Mouse (Mus musculus) forebrain, embryonic 11.5 days (tissue): ENCODE results near the gene Plcb1. TPM values are rescaled to one million over a fixed set of nuclear protein-coding genes. Genes with fewer than 3 reads are reported as not detected.

Experiments
- ATAC-seq: fragments of 200-750 bp; cut with Nextera tagmentation; replicated peaks from 2 replicates; pipeline ENCODE4 v1.8.0; 2017; ENCODE audit warnings: moderate TSS enrichment; ENCODE audit not compliant: low FRiP score
- DNase-seq: peaks from one replicate; pipeline ENCODE4 v3.0.0-alpha.2; 2017; ENCODE audit warnings: low spot score
- H3K27ac ChIP-seq: fragments of 300-500 bp; sonication (generic); 2 replicates; pipeline ENCODE4 v1.5.1; 2014; ENCODE audit warnings: low read depth, low read length
- H3K27me3 ChIP-seq: fragments of 300-500 bp; sonication (generic); 2 replicates; pipeline ENCODE4 v1.6.1; 2014; ENCODE audit warnings: mild to moderate bottlenecking, low read length, mixed read lengths; ENCODE audit not compliant: control insufficient read depth, insufficient read depth
- H3K36me3 ChIP-seq: fragments of 300-500 bp; sonication (generic); 2 replicates; pipeline ENCODE4 v1.6.1; 2014; ENCODE audit warnings: mild to moderate bottlenecking, low read length, moderate library complexity, mixed read lengths; ENCODE audit not compliant: control insufficient read depth, insufficient read depth
- H3K4me1 ChIP-seq: fragments of 300-500 bp; sonication (generic); replicated peaks from 2 replicates; pipeline ENCODE4 v1.6.1; 2014; ENCODE audit warnings: low read length, mixed read lengths; ENCODE audit not compliant: control insufficient read depth, insufficient read depth
- H3K4me2 ChIP-seq: fragments of 300-500 bp; sonication (generic); 2 replicates; pipeline ENCODE4 v1.6.1; 2014; ENCODE audit warnings: low read depth, mild to moderate bottlenecking, low read length, moderate library complexity, mixed read lengths; ENCODE audit not compliant: severe bottlenecking
- H3K4me3 ChIP-seq: fragments of 300-500 bp; sonication (generic); 2 replicates; pipeline ENCODE4 v1.5.1; 2014; ENCODE audit warnings: low read depth, low read length
- H3K9ac ChIP-seq: fragments of 300-500 bp; sonication (generic); 2 replicates; pipeline ENCODE4 v1.6.1; 2014; ENCODE audit warnings: low read length
- H3K9me3 ChIP-seq: fragments of 300-500 bp; sonication (generic); 2 replicates; pipeline ENCODE4 v1.6.1; 2016; ENCODE audit warnings: low read length, mixed read lengths; ENCODE audit not compliant: control insufficient read depth
- WGBS: fragments of 180-500 bp; shearing (Covaris S2); extraction: QIAGEN DNeasy Blood & Tissue Kit; methylation state at CpG from one replicate; pipeline ENCODE4 v1.1.7; 2014; 5-methylcytosine and 5-hydroxymethylcytosine counted together
- polyA plus RNA-seq: library from polyadenylated mRNA; unstranded; fragments of >200 nt; fragmentation: Nextera tagmentation; extraction: Ambion mirVana; gene quantifications from 2 replicates; pipeline ENCODE4 v1.2.1, GENCODE M21; 2014

Gene Plcb1
- polyA plus RNA-seq, 1 experiment from 2014 or later: 12.8 TPM

DNA sequence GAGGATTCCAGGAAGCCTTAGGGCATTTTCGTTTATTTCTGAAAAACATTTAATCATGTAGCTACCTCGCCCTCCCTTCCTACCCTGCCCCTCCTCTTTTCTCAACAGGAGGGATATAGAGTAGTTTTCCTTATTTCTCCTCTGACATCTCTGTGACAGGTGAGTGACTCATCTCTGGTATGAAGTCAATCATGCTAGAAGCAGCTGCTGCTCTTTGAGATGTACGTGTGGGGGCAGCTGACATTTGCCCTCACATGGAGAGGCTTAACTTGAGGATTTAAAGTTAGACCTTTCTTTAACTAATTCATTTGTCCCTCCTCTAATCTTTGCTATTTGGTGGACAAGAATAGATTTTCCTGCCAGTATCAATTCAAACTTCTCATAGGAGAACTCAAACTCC, 608.8 kb downstream of the Plcb1 start:
- no peak for DNase-seq
- Histone ChIP-seq H3K27me3 (no peaks in the 10 kb centered on the region), H3K4me2 (no peak overlapping the region), H3K36me3 (no peaks in the 10 kb centered on the region), H3K4me1 (no peaks in the 10 kb centered on the region), H3K9ac (no peak overlapping the region), H3K4me3 (no peak overlapping the region), H3K9me3 (no peaks in the 10 kb centered on the region), H3K27ac (no peak overlapping the region)
- ATAC-seq: no peak
- WGBS: 82% methylated on average over 3 of the region's 3 CpGs

DNA sequence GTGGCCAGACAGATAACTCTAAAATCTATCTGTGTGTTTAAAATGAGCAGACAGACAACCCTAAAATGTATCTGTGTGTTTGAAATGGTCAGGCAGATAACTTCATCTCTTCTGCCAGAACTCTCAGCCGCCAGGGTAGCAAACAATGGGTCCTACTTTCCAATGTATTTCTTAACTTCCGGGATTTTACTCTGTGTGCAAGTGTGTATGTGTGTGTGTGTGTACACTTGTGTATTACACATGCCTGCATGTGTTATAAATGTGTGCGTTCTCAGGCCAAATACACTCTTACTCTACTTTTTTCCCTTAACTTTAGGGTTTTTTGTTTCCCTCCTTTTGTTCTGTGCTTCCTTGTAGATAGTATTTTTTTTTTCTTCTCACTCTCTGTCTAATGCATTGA, 610.5 kb downstream of the Plcb1 start:
- no peak overlapping the region for H3K27ac ChIP-seq
- ATAC-seq (no peak), DNase-seq (no peak)
- H3K4me2 ChIP-seq: no peak overlapping the region
- no peaks in the 10 kb centered on the region for H3K36me3 ChIP-seq
- 89% methylated on average over 3 of the region's 3 CpGs for WGBS
- H3K27me3 ChIP-seq: no peaks in the 10 kb centered on the region
- H3K4me1 ChIP-seq: no peaks in the 10 kb centered on the region
- H3K9ac ChIP-seq: no peak overlapping the region
- no peak overlapping the region for H3K4me3 ChIP-seq
- H3K9me3 ChIP-seq: no peaks in the 10 kb centered on the region

DNA sequence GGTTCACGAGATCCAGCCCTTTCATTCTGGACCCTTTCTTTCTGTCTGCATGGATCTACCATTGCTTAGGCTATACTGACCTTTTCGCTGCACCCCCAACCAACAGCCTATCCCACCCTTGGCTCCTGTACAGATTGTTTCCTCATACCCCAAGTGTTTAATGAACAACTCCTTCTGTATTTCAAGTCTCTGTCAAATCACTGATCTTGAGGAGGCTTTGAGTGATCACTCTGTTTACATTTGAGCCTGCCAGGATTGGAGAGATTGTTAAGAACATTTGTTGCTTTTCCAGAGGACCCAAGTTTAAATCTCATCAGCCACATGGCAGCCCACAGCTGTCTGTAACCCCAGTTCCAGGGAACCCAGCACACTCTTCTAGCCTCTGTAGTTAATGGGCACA, 612.1 kb downstream of the Plcb1 start:
- WGBS: 93% methylated on average over 2 of the region's 2 CpGs
- H3K9me3 ChIP-seq: no peaks in the 10 kb centered on the region
- H3K4me3 ChIP-seq: no peak overlapping the region
- H3K27me3 ChIP-seq: no peaks in the 10 kb centered on the region
- H3K4me2 ChIP-seq: no peak overlapping the region
- H3K9ac ChIP-seq: no peak overlapping the region
- ATAC-seq (no peak), DNase-seq (no peak)
- H3K27ac ChIP-seq: no peak overlapping the region
- H3K36me3 ChIP-seq: no peaks in the 10 kb centered on the region
- no peaks in the 10 kb centered on the region; the same call in 1 of the 2 replicates for H3K4me1 ChIP-seq

DNA sequence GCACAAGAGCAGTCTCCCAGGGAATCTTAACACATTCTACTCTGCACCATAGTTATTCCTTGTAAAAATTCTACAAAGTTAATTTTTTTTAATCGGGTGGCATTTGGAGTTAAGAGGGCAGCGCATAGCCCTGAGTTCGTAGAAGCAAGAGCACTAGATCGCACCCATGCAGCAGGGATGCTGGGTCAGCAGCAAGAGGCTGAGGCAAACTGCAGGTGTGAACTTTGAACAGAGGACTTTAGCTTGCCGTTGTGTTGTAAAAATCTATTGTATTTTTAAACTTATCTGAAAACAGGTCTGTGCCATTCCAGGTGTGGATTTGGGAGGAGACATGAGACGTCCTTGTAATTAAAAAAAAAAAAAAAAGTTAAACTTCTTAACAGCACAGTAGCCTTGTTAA, 613.9 kb downstream of the Plcb1 start:
- WGBS: 87% methylated on average over 6 of the region's 6 CpGs
- H3K27ac ChIP-seq: no peak overlapping the region

DNA sequence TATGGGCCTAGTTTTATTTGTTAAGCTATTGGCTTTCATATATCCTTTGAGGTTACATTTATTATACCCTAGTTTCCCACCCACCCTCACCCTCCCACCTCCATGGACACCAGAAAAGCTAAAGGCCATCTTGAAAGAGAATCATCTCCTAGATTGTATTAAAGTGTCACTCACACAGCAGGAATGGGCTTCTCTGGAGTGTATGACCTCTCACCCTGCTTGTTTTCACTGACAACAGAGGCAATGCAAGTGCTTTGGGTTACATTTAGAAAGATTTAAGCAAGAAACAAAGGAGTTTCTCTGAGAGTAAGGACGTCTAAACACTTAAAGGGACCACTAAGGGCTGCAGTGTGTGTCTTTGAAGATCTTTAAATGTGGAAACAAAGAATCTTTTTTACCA, 617.0 kb downstream of the Plcb1 start:
- ATAC-seq: no peak
- Histone ChIP-seq H3K36me3 (no peaks in the 10 kb centered on the region), H3K4me3 (no peak overlapping the region), H3K9ac (no peak overlapping the region), H3K27ac (no peak overlapping the region), H3K4me1 (peaks cover 4% of the 10 kb centered on the region; the same call in 1 of the 2 replicates), H3K9me3 (no peaks in the 10 kb centered on the region), H3K27me3 (no peaks in the 10 kb centered on the region), H3K4me2 (no peak overlapping the region)
- WGBS: 7% methylated on average over 1 of the region's 1 CpGs
- DNase-seq: no peak

More for the DNA sequence above, 613.9 kb downstream of the Plcb1 start:
- Histone ChIP-seq H3K36me3 (no peaks in the 10 kb centered on the region), H3K4me1 (peaks cover 4% of the 10 kb centered on the region; the same call in 1 of the 2 replicates), H3K27me3 (no peaks in the 10 kb centered on the region), H3K9ac (no peak overlapping the region), H3K9me3 (no peaks in the 10 kb centered on the region), H3K4me2 (no peak overlapping the region), H3K4me3 (no peak overlapping the region)
- DNase-seq (no peak), ATAC-seq (no peak)

DNA sequence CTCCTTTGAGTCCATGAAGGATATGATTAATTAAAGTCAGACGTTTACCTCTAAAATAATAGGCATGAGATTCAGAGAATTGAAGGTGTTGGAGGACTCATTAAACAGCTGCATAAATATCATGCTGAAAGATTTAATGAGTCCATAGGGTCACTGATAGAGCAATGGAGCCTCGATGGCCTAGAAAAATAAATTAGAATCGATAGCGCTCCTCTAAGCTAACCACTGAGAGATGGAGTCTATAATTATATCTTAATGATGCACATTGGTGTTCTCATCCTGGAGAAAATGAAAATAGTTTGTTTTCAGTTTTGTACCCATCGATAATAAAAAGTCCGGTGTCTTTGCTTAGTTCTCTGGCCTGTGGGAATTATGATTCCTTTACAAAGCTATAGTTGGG, 617.5 kb downstream of the Plcb1 start:
- ATAC-seq (no peak), DNase-seq (no peak)
- H3K27me3 ChIP-seq: no peaks in the 10 kb centered on the region
- H3K27ac ChIP-seq: no peak overlapping the region
- WGBS: 53% methylated on average over 6 of the region's 6 CpGs
- no peak overlapping the region for H3K4me3 ChIP-seq
- H3K4me2 ChIP-seq: no peak overlapping the region
- H3K9ac ChIP-seq: no peak overlapping the region
- H3K9me3 ChIP-seq: no peaks in the 10 kb centered on the region
- H3K4me1 ChIP-seq: peaks cover 4% of the 10 kb centered on the region; the same call in 1 of the 2 replicates
- H3K36me3 ChIP-seq: no peaks in the 10 kb centered on the region

DNA sequence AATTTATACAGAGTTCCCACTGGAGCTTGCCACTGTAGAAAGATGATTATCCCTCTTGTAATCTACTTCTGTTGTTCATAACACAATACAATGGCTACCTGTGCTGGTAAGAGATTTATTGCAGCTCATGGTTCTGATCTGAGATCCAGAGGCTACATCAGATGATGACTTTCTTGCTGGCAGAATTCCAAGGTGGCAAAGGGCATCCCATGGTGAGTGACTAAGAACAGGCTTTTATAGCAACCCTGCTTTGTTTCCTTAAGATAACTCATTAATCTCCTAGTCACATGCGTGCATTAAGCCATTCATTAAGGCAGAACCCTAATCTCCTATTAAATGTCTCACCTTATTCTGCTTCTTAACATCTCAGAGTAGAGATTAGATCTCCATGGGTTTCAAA, 618.2 kb downstream of the Plcb1 start:
- no peak for ATAC-seq
- H3K9ac ChIP-seq: no peak overlapping the region
- DNase-seq: no peak
- no peaks in the 10 kb centered on the region for H3K36me3 ChIP-seq
- H3K4me3 ChIP-seq: no peak overlapping the region
- H3K9me3 ChIP-seq: no peaks in the 10 kb centered on the region
- no peaks in the 10 kb centered on the region for H3K27me3 ChIP-seq
- no peak overlapping the region for H3K27ac ChIP-seq
- WGBS: 26% methylated on average over 1 of the region's 1 CpGs
- H3K4me1 ChIP-seq: peaks cover 4% of the 10 kb centered on the region; the same call in 1 of the 2 replicates
- no peak overlapping the region for H3K4me2 ChIP-seq

DNA sequence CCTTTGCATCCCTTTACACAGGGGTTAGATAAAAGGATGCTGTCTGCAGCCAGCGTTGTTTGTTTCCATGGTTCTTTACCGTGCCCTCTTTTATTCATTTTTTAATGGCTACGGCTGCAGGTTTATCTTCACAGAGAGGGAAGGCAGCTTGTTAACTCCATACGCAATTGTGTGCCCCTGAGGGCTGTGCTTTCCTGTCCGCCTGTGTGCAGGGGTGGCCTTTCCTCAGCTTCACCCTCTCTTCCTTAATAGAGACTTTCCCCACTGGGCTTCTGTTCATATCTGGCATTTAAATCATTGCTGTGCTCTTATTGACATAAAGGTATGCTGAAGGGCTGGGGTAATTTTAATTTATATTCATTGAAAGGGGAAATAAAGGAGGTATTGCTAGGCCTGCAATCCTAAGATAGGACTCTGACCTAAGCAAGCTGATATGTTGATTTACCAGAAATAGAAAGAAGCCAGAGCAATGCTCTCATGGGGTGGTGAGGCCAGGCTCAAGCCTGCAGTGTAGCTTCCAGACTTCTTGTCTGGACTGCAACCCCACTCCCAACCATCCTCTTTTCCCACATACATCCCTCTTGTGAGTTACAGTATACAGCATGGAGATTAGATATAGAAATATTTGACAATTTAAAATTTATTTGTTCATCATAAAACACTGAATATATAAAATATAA, 623.7 kb downstream of the Plcb1 start:
- no peak overlapping the region for H3K9ac ChIP-seq
- no peaks in the 10 kb centered on the region for H3K36me3 ChIP-seq
- H3K4me2 ChIP-seq: no peak overlapping the region
- no peaks in the 10 kb centered on the region for H3K27me3 ChIP-seq
- no peaks in the 10 kb centered on the region for H3K9me3 ChIP-seq
- 18% methylated on average over 5 of the region's 5 CpGs for WGBS
- ATAC-seq (no peak), DNase-seq (no peak)
- H3K4me3 ChIP-seq: no peak overlapping the region
- H3K27ac ChIP-seq: no peak overlapping the region
- H3K4me1 ChIP-seq: 0 out of 2 replicates have a peak, but pooled peaks cover 2% of the 10 kb centered on the region

DNA sequence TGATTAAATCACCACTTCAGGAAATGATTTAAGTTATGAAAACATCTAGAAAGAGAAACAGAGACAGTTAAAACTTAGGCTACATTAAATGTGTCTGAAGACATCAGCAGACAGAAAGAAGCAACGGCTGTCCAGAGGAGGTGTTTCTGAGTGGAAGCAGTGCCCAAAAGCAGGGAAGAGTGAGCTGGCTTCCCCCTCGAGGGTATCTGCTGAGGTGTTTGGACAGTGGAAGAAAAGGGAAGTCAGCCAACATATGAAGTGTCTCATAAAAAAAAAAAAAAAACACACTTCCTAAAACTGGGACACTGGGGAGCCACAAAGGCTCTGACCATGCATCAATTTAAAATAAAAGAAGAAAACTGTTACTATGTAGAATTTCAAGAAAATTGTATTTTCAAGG, 625.8 kb downstream of the Plcb1 start:
- Histone ChIP-seq H3K4me2 (no peak overlapping the region), H3K4me1 (0 out of 2 replicates have a peak, but pooled peaks cover 2% of the 10 kb centered on the region), H3K9ac (no peak overlapping the region), H3K4me3 (no peak overlapping the region), H3K27ac (no peak overlapping the region), H3K9me3 (no peaks in the 10 kb centered on the region), H3K27me3 (no peaks in the 10 kb centered on the region), H3K36me3 (no peaks in the 10 kb centered on the region)
- DNase-seq: no peak
- no peak for ATAC-seq
- 56% methylated on average over 2 of the region's 2 CpGs for WGBS
